Comparison of ENCODE assay signal across 8 mouse cellular contexts in genomic region chr19:3707553-3707952, GRCm38 (mm10). TPM values are rescaled to one million over a fixed set of nuclear protein-coding genes. Genes with fewer than 3 reads are reported as not detected.
DNase-seq lines count a peak whose midpoint lies in the region; ATAC-seq and TF ChIP-seq lines count a peak whose summit lies in the region.

No protein-coding gene starts in this region.

- no peaks in the 10 kb centered on the region for H3K9me3 ChIP-seq in forebrain, embryonic 10.5 days
- H3K9me3 ChIP-seq in liver, embryonic 14.5 days (ENCODE audit: control insufficient read depth, low read length) = no peaks in the 10 kb centered on the region

- H3K4me3 ChIP-seq in heart, adult 2 months = peak overlapping the region; percentile 92
- peak overlapping the region; percentile 64 for H3K4me3 ChIP-seq in C2C12 (ENCODE audit: insufficient read depth, poor library complexity, severe bottlenecking)
- H3K4me3 ChIP-seq in forebrain, embryonic 10.5 days = peak overlapping the region; percentile 88
- peak overlapping the region; percentile 60 to 83 for H3K4me3 ChIP-seq in liver, embryonic 14.5 days (ENCODE audit: insufficient read depth in 1 of 2, low read depth in 2 of 2, low read length in 2 of 2)

- H3ac ChIP-seq in C2C12 (ENCODE audit: control insufficient read depth, insufficient read length, low read depth) = peak overlapping the region; percentile 72

- H3K27me3 ChIP-seq in heart, adult 2 months (ENCODE audit: control insufficient read depth, insufficient read depth, low read length) = no peaks in the 10 kb centered on the region
- no peaks in the 10 kb centered on the region for H3K27me3 ChIP-seq in C2C12 (ENCODE audit: control insufficient read depth, insufficient read depth, insufficient read length)
- H3K27me3 ChIP-seq in forebrain, embryonic 10.5 days (ENCODE audit: poor library complexity, severe bottlenecking) = no peaks in the 10 kb centered on the region
- no peaks in the 10 kb centered on the region for H3K27me3 ChIP-seq in liver, embryonic 14.5 days (ENCODE audit: control insufficient read depth, insufficient read depth, low read length)

- H3K27ac ChIP-seq in heart, adult 2 months = peak overlapping the region; percentile 92
- H3K27ac ChIP-seq in forebrain, embryonic 10.5 days = peak overlapping the region; percentile 93
- H3K27ac ChIP-seq in liver, embryonic 14.5 days = peak overlapping the region; percentile 7; the same call in 1 of the 2 replicates

- no peaks in the 10 kb centered on the region for H3K79me2 ChIP-seq in heart, adult 2 months (replicated peaks; ENCODE audit: control insufficient read depth, insufficient read depth, low read length)
- H3K79me2 ChIP-seq in C2C12 (ENCODE audit: control insufficient read depth, insufficient read depth) = peaks cover 44% of the 10 kb centered on the region

- no peak for ATAC-seq in liver, embryonic 14.5 days (ENCODE audit: insufficient read depth)

- DNase-seq in heart, adult 2 months = no peak
- DNase-seq in heart, adult 8-10 months (ENCODE audit: low spot score) = no peak
- DNase-seq in forebrain, embryonic 10.5 days (ENCODE audit: extremely low spot score, low spot score) = no peak
- DNase-seq in liver, embryonic 14.5 days (ENCODE audit: low read depth in 3 of 3, low spot score in 3 of 3) = no peak
- no peak for DNase-seq in cerebellum, postnatal 36 days
- DNase-seq in B cell, adult 2 months = no peak
- DNase-seq in gastrocnemius, postnatal 10 days = no peak

- peak overlapping the region; percentile 83 for H3K4me2 ChIP-seq in liver, embryonic 14.5 days (ENCODE audit: low read depth)

- WGBS in heart, adult 2 months = 36% methylated on average over 10 of the region's 10 CpGs
- 47% methylated on average over 10 of the region's 10 CpGs for WGBS in forebrain, embryonic 10.5 days
- WGBS in liver, embryonic 14.5 days (ENCODE audit: insufficient replicate concordance) = 35% methylated on average over 10 of the region's 10 CpGs

- TF ChIP-seq POLR2A in heart, adult 2 months (IDR thresholded peaks at IDR 0.05; ENCODE audit: insufficient read depth, low read depth, low read length) = no peak

- H3K36me3 ChIP-seq in heart, adult 2 months (ENCODE audit: control insufficient read depth, insufficient read depth, low read length) = no peaks in the 10 kb centered on the region
- peaks cover 7% of the 10 kb centered on the region for H3K36me3 ChIP-seq in C2C12 (ENCODE audit: control insufficient read depth, insufficient read depth)
- H3K36me3 ChIP-seq in forebrain, embryonic 10.5 days (replicated peaks) = peaks cover 16% of the 10 kb centered on the region
- no peaks in the 10 kb centered on the region for H3K36me3 ChIP-seq in liver, embryonic 14.5 days (replicated peaks; ENCODE audit: control insufficient read depth, insufficient read depth, low read depth)

- TF ChIP-seq CTCF in heart, adult 2 months (IDR thresholded peaks at IDR 0.05) = no peak
- no peak for TF ChIP-seq CTCF in C2C12 (IDR thresholded peaks at IDR 0.05; ENCODE audit: control insufficient read depth, insufficient read depth, insufficient read length)
- TF ChIP-seq CTCF in liver, embryonic 14.5 days (IDR thresholded peaks at IDR 0.05; ENCODE audit: low read depth) = no peak

- TF ChIP-seq EP300 in heart, adult 2 months (IDR thresholded peaks at IDR 0.05; ENCODE audit: insufficient read depth, low read depth, low read length) = no peak
- TF ChIP-seq EP300 in liver, embryonic 14.5 days (IDR thresholded peaks at IDR 0.05; ENCODE audit: low read depth) = no peak

- H3K9ac ChIP-seq in heart, adult 2 months (ENCODE audit: low read depth, low read length) = peak overlapping the region; percentile 52
- peak overlapping the region; percentile 83 for H3K9ac ChIP-seq in liver, embryonic 14.5 days (replicated peaks)

- H3K4me1 ChIP-seq in heart, adult 2 months (ENCODE audit: control insufficient read depth, insufficient read depth, low read length) = peaks cover 2% of the 10 kb centered on the region
- peaks cover 19% of the 10 kb centered on the region for H3K4me1 ChIP-seq in forebrain, embryonic 10.5 days
- peaks cover 11 to 13% of the 10 kb centered on the region in 2 experiments for H3K4me1 ChIP-seq in liver, embryonic 14.5 days (replicated peaks; ENCODE audit: control insufficient read depth in 2 of 2, insufficient read depth in 2 of 2, low read length in 1 of 2)

- H3K79me3 ChIP-seq in C2C12 (ENCODE audit: low read depth) = peaks cover 37% of the 10 kb centered on the region

- intact Hi-C loops in heart, adult 2 months (cut with DNase I) = no loop called here

TF ChIP-seq in C2C12, 6 proteins besides CTCF, POLR2A, EP300 and RAD21:
- TF ChIP-seq USF1 (IDR thresholded peaks at IDR 0.05; ENCODE audit: low read depth) = no peak
- TF ChIP-seq FOSL1 (IDR thresholded peaks at IDR 0.05; ENCODE audit: insufficient read depth, low read length, poor library complexity, severe bottlenecking) = no peak
- no peak for TF ChIP-seq MAX (IDR thresholded peaks at IDR 0.05)
- no peak for TF ChIP-seq MYOG (IDR thresholded peaks at IDR 0.05; ENCODE audit: control insufficient read depth, extremely low read depth, insufficient read length)
- TF ChIP-seq MYOD1 (IDR thresholded peaks at IDR 0.05; ENCODE audit: control insufficient read depth, insufficient read length, low read depth) = no peak
- no peak for TF ChIP-seq CEBPB (IDR thresholded peaks at IDR 0.05; ENCODE audit: low read depth)

RNA-seq across cellular contexts. Expression of gene 1810055G02Rik, which starts 0.5 kb away (rescaled TPM):
- 1 to 10 TPM; 8.1 to 8.3 TPM for total RNA-seq in heart, adult 2 months (2021)
- 17.9 and 23.3 TPM in 2 replicates for polyA plus RNA-seq in heart, adult 2 months (2012; rRNA removed)
- 1 to 10 TPM; 5.5 to 8.2 (median 6.5) TPM for total RNA-seq in heart, adult 8-10 months (2022)
- 61.9 TPM for polyA plus RNA-seq in C2C12 (2012; fragmentation: generic; extraction: Trizol)
- polyA plus RNA-seq in forebrain, embryonic 10.5 days (2016; fragmentation: Nextera tagmentation; extraction: Ambion mirVana) = 44.9 and 47.7 TPM in 2 replicates
- 10.8 and 12.1 TPM in 2 replicates for polyA plus RNA-seq in liver, embryonic 14.5 days (2012; rRNA removed)
- 10.8 and 11.0 TPM in 2 replicates for polyA plus RNA-seq in liver, embryonic 14.5 days (2014; fragmentation: Nextera tagmentation; extraction: Ambion mirVana)
- total RNA-seq in gastrocnemius, postnatal 10 days (2021) = 10 to 100 TPM; 19.5 to 26.6 TPM

RNA-seq across cellular contexts. Expression of gene Lrp5, which starts 21.2 kb away (rescaled TPM):
- total RNA-seq in heart, adult 2 months (2021) = 10 to 100 TPM; 52.2 to 56.5 TPM
- polyA plus RNA-seq in heart, adult 2 months (2012; rRNA removed) = 35.0 and 36.3 TPM in 2 replicates
- 10 to 100 TPM; 48.9 to 52.9 (median 50.7) TPM for total RNA-seq in heart, adult 8-10 months (2022)
- 33.8 TPM for polyA plus RNA-seq in C2C12 (2012; fragmentation: generic; extraction: Trizol)
- 3.6 and 3.9 TPM in 2 replicates for polyA plus RNA-seq in forebrain, embryonic 10.5 days (2016; fragmentation: Nextera tagmentation; extraction: Ambion mirVana)
- polyA plus RNA-seq in liver, embryonic 14.5 days (2012; rRNA removed) = 6.8 and 7.4 TPM in 2 replicates
- 2.2 and 2.3 TPM in 2 replicates for polyA plus RNA-seq in liver, embryonic 14.5 days (2014; fragmentation: Nextera tagmentation; extraction: Ambion mirVana)
- 10 to 100 TPM; 40.7 to 44.1 TPM for total RNA-seq in gastrocnemius, postnatal 10 days (2021)

RNA-seq across cellular contexts. Expression of gene Kmt5b, which starts 59.7 kb away (rescaled TPM):
- total RNA-seq in heart, adult 2 months (2021) = 10 to 100 TPM; 27.9 to 30.6 TPM
- 9.3 and 13.7 TPM in 2 replicates for polyA plus RNA-seq in heart, adult 2 months (2012; rRNA removed)
- 10 to 100 TPM; 23.7 to 29.4 (median 28.2) TPM for total RNA-seq in heart, adult 8-10 months (2022)
- 5.6 TPM for polyA plus RNA-seq in C2C12 (2012; fragmentation: generic; extraction: Trizol)
- 29.2 and 29.3 TPM in 2 replicates for polyA plus RNA-seq in forebrain, embryonic 10.5 days (2016; fragmentation: Nextera tagmentation; extraction: Ambion mirVana)
- 4.1 and 6.3 TPM in 2 replicates for polyA plus RNA-seq in liver, embryonic 14.5 days (2012; rRNA removed)
- 5.0 and 5.4 TPM in 2 replicates for polyA plus RNA-seq in liver, embryonic 14.5 days (2014; fragmentation: Nextera tagmentation; extraction: Ambion mirVana)
- 10 to 100 TPM; 25.0 to 32.5 TPM for total RNA-seq in gastrocnemius, postnatal 10 days (2021)

Comparison
In these comparisons a context has a peak if more than half of its experiments do, and no peak if none do; other contexts are left out.
1. H3K27ac ChIP-seq: peak in every context shown above with its lines; median percentile 93 in forebrain, embryonic 10.5 days; 92 in heart, adult 2 months; 7 in liver, embryonic 14.5 days.